15 mouse cellular contexts compared by ENCODE assay signal in the genomic region with DNA sequence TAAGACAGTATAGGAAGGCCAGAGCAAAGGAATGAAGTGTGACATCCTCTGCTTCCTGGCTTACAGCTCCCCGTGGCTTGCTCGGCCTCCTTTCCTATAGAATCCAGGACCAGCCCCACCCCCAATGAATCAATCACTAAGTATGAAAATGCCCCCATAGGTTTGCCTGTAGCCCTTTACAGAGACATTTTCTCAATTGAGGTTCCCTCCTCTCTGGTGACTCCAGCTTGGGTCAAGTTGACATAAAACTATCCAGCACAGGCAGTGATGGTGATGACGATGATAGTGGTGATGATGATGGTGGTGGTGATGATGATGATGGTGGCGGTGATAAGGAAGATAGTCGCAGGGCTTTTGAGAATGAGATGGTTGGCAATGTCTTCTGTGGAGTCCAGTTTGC. TPM values are rescaled to one million over a fixed set of nuclear protein-coding genes. Genes with fewer than 3 reads are reported as not detected.
"Had no signal": no experiment of that assay in that cellular context is flagged by ENCODE, and none has a peak within 500 bp of the region (broad histone marks: within the 10 kb centered on the region; RNA-seq: fewer than 3 reads in every experiment).

No protein-coding gene starts in this region.

- H3K27ac ChIP-seq: heart, embryonic 13.5 days; heart, embryonic 15.5 days; hindbrain, embryonic 13.5 days; hindbrain, embryonic 15.5 days; hindbrain, postnatal 0 days; kidney, postnatal 0 days; limb, embryonic 13.5 days; liver, embryonic 12.5 days; liver, embryonic 14.5 days had no signal

- H3K4me3 ChIP-seq: heart, embryonic 13.5 days; heart, embryonic 15.5 days; hindbrain, embryonic 13.5 days; hindbrain, embryonic 15.5 days; kidney, embryonic 15.5 days; limb, embryonic 13.5 days; limb, embryonic 15.5 days; liver, embryonic 12.5 days had no signal

- H3K27me3 ChIP-seq: heart, embryonic 15.5 days; hindbrain, embryonic 15.5 days; kidney, embryonic 15.5 days; limb, embryonic 13.5 days; limb, embryonic 15.5 days had no signal

- DNase-seq: layer of hippocampus, adult 9-11 months had no signal

- H3K36me3 ChIP-seq: heart, embryonic 13.5 days; heart, embryonic 15.5 days; hindbrain, embryonic 13.5 days; hindbrain, embryonic 15.5 days; kidney, embryonic 15.5 days; limb, embryonic 13.5 days; limb, embryonic 15.5 days; liver, embryonic 12.5 days had no signal

- H3K4me2 ChIP-seq: heart, embryonic 11.5 days; heart, embryonic 13.5 days; heart, embryonic 15.5 days; hindbrain, embryonic 13.5 days; hindbrain, embryonic 15.5 days; kidney, embryonic 15.5 days; limb, embryonic 13.5 days; limb, embryonic 15.5 days; liver, embryonic 12.5 days had no signal

RNA-seq across cellular contexts. Expression of gene Wnt7b, which starts 16.2 kb away (rescaled TPM):
- total RNA-seq: gastrocnemius, postnatal 36 days; hematopoietic stem cell, adult 5-6 weeks had no signal
